Mouse (Mus musculus) brown adipose tissue, adult 24 weeks (tissue): Measurements from ENCODE around the gene Trnau1ap. TPM values are rescaled to one million over a fixed set of nuclear protein-coding genes. Genes with fewer than 3 reads are reported as not detected.

Experiments
- H3K27ac ChIP-seq: fragments of 200-500 bp; replicated peaks from 2 replicates; pipeline ENCODE4 v1.5.1; 2012; ENCODE audit warnings: low read depth, mild to moderate bottlenecking, low read length
- H3K4me1 ChIP-seq: fragments of 200-500 bp; 2 replicates; pipeline ENCODE4 v1.6.1; 2012; ENCODE audit warnings: low read length, mixed read lengths; ENCODE audit not compliant: control insufficient read depth, insufficient read depth, insufficient read length
- H3K4me3 ChIP-seq: fragments of 200-500 bp; 2 replicates; pipeline ENCODE4 v1.5.1; 2012; ENCODE audit warnings: low read depth, mild to moderate bottlenecking, low read length, moderate library complexity; ENCODE audit not compliant: insufficient read depth
- polyA plus RNA-seq: library from polyadenylated mRNA; stranded (reverse); fragments of >200 nt; gene quantifications from 2 replicates; pipeline ENCODE4 v1.2.4, GENCODE M21; 2012; ENCODE audit not compliant: missing spikeins, insufficient read depth, insufficient read length

Gene Trnau1ap
- polyA plus RNA-seq: 35.1 and 36.5 TPM in 2 replicates

DNA sequence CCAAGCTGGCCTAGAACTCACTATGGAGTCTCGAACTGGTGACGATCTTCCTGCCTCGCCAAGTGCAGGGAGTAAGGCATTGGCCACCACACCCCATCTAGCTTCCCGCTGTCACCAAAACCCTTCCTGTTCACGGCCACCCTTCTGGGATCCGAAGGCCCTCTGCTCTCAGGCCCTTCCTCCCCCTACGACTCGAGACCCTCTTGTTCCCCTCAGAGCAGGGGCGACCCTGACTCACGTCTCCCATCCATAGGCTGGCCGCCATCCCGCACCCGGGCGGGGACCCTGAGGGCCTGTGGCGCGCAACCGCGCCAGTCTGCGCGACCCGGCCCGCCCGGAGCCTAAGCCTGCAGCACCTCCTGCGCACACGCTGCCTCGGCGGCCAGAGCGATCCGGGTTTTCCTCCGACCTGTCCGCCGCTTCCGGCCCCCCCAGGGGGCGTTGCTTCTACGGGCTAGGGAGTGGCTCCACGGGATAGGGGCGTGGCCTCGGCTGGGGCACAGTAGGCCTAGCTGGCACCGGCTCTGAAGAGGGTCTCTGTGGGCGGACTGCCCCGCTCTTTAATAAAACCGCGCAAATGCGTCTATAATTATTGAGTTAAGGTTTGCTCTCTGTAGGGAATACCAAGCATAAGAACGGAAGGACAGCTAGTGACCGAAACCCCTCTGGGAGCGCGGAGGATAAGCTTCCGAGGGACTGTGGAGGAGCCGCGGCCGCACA lies at the start of gene Trnau1ap:
TSS of gene Trnau1ap (minus strand) at position 424 of the 720 bp plus-strand sequence.
- Histone ChIP-seq H3K4me1 (peaks cover 4% of the 10 kb centered on the region; the same call in 1 of the 2 replicates), H3K4me3 (peak within 1 kb of the TSS; percentile 69), H3K27ac (peak within 1 kb of the TSS; percentile 84)

DNA sequence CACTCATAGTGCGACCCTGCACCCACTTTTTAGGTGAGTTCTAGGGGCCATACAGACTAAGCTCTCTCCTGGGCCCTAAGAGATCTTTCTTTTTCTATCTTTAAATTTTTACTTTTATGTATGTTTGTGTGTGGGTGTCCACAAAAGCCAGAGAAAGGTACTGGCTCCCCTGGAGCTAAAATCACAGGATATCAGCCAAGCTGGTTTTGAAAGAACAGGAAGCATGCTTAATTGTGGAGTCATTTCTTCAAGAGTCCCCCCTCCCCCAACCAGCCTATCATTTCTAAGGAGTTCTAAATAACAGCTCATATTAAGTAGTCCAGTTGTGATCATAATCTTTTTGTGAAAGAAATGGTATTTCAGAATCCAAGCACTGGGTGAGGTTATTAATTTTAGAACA lies 44.5 kb upstream of the Trnau1ap start:
- no peaks in the 10 kb centered on the region for H3K4me1 ChIP-seq
- H3K4me3 ChIP-seq: no peak overlapping the region
- no peak overlapping the region for H3K27ac ChIP-seq

DNA sequence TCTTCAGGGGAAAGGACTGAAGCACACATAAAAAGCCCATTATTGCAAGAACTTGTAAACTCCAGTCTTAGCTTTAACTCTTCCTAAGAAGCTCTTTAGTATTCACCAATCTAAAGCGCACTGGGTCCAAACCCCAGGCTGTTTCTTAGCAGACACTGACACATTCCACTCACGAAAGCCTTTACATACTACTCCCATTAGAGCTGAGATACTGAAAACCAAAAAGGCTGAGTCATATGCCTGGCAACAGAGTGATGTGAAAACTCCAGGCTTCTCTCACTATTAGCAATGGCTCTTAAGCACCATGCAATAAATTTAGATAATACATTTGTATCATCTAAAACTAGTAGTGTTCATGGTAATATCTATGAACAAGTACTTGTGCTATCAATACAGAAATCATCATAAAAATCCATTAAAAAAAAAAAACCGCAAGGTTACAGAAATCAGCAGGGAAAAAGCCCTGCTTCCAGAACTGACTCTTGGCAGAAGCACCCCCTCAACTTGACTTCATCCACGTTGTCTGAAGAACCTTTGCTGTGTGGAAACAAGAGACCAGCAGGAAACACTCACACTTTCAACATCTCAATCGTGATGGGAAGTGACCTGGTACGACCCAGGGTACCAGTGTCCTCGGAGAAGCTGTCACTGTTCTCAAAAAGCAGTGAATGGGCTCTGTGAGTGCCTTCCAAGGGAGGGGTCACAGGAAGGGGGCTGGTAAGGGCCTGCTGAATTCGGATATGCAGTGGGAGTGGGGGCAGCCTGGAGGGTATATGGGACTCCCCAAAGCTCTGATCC lies 40.8 kb upstream of the Trnau1ap start:
- Histone ChIP-seq H3K4me1 (no peaks in the 10 kb centered on the region), H3K27ac (no peak overlapping the region), H3K4me3 (no peak overlapping the region)

DNA sequence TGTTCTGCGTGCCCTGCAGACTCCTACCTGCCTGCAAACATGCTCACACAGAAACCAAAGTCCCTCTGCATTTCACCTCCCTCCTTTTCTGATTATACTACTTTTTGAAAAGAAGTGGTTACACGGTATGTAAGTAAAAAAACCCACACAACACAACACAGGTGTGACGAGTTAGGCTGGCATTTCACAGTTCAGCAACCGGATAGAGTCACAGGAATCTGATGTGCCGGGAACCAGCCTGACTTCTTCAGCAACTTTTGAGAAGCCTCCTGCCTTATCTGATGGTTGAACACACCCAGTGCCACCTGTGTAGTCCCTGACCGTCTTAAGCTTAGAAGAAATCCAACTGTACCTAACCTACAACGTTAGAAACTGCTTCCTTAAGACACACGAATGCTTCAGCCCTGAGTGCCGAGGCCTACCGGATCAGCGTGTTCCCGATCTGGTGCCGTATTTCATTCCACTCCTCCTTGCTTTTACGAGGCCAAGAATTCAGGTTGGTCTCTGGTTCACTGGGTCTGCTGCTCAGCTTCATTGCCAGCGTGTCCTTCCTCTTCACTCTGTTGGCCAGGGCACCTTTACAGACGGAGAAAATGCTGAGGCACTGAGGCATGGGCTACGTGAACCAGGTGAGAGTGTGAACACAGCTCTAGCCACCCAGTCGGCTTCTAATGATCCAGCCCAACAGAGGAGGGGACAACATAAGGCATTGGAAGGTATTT lies 38.3 kb upstream of the Trnau1ap start:
- Histone ChIP-seq H3K27ac (no peak overlapping the region), H3K4me1 (no peaks in the 10 kb centered on the region), H3K4me3 (no peak overlapping the region)

DNA sequence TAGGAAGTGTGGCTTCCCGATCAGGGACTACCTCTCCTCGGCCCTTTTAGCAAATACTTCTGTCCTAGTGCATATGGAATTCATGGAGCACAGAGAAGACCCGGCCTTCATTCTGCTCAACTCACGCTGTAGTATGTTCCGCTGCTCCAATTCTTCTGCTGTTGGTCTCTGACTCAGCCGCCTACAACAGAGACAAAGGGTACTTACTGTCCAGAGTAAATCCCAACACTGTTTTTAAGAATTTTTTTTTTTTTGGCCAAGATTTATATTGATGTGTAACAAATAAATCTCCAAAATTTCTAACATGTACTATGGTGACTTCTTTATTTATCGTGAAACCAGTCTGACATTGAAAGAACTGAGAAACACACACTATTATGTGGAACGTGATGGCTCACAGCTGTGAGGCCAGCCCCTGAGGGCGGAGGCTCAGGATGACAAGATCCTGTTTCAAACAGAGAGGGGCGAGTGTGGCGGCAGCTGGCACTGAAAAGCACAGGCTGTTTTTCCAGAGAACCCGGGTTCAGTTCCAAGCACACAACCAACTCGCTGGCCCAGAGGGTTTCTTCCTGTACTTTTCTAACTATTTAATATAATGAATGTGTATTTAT lies 36.2 kb upstream of the Trnau1ap start:
- Histone ChIP-seq H3K27ac (no peak overlapping the region), H3K4me3 (no peak overlapping the region), H3K4me1 (no peaks in the 10 kb centered on the region)

DNA sequence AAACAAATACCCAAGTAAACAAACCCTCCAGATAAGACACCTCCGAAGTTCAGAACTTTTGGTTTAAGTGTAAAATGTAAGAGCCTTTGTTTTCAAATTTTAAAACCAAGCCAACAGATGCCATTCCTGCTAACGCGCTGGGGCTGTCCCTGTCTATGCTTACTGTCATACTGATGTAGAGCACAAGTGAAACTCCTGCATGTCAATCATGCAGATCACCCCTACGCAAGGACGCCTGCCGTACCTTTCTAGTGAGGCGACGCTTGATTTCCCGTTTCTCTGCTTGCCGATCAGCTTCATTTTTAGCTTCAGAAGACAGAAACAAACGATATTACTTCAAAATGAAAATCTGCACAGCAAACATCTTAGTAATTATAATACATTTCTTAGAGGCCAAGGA lies 34.1 kb upstream of the Trnau1ap start:
- Histone ChIP-seq H3K4me1 (no peaks in the 10 kb centered on the region), H3K4me3 (no peak overlapping the region), H3K27ac (no peak overlapping the region)

DNA sequence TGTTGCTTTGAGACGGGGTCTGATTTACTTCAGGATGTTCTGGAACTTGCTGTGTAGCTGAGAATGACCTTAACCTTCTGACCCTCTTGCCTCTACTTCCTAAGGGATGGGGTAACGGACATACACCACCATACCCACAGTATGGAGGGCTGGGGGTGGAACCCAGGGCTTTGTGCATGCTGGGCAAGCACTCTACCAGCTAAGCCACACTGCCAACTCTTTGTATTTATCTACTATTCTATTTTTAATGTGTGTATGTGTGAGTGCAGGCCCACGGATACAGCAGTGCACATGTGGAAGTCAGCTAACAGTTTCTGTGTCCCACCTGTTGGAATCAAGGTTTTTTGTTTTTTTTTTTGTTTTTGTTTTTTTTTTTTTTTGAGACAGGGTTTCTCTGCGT lies 30.2 kb upstream of the Trnau1ap start:
- Histone ChIP-seq H3K4me3 (no peak overlapping the region), H3K4me1 (no peaks in the 10 kb centered on the region), H3K27ac (no peak overlapping the region)

DNA sequence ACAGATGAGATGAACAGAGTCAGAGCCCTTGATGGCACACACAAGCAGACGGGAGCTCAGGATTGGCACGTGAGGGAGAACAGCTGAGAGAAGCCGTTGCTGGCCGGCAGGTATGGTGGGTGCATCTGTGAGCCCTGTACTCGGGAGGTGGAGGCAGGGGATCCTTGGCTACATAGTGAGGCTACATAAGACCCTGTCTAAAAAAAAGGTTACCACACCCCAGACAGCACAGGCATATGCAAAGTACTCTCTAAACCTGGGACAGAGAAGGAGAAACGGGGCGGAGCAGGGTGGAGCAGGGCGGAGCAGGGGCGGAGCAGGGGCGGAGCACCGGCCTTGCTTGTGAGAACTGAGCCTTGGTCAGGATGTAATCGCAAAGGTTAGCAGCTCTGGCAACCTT lies 26.8 kb upstream of the Trnau1ap start:
- Histone ChIP-seq H3K27ac (no peak overlapping the region), H3K4me1 (0 out of 2 replicates have a peak, but pooled peaks cover 2% of the 10 kb centered on the region), H3K4me3 (no peak overlapping the region)

DNA sequence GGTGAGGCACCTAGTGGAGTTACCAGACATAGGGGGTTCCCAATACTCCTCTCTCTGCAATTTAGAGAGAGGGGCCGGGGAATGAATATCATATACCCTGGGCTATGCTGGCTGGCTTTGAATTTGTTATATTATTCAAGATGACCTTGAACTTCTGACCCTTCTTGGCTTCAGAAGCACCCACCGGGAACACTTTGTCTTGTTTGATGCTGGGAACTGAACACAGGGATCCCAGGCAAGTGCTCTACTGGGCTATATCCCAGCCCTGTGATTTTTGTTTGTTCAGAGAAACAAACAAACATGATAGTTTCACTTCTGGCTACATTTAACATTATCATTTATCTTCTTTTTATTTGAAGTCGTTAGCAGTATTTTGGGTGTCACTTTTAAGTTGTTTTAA lies 26.1 kb upstream of the Trnau1ap start:
- Histone ChIP-seq H3K4me3 (no peak overlapping the region), H3K27ac (no peak overlapping the region), H3K4me1 (0 out of 2 replicates have a peak, but pooled peaks cover 2% of the 10 kb centered on the region)

DNA sequence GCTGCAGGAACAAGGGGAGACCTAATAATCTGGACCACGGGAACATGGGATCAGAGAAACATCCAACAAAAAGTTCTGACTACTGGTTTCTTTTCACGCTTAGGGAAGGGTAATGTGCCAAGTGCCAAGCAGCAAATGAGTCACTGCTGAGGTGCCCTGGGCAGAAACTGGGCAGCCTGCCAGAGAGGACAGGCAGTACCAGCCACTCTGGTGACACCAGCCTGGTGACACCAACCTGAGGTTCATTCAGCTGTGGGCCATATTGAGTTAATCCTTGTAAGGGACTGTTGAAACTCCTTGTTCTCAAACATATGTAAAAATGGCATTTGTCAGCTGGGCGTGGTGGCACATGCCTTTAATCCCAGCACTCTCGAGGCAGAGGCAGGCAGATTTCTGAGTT lies 25.2 kb upstream of the Trnau1ap start:
- Histone ChIP-seq H3K27ac (peak overlapping the region; percentile 83), H3K4me1 (0 out of 2 replicates have a peak, but pooled peaks cover 2% of the 10 kb centered on the region), H3K4me3 (no peak overlapping the region)

DNA sequence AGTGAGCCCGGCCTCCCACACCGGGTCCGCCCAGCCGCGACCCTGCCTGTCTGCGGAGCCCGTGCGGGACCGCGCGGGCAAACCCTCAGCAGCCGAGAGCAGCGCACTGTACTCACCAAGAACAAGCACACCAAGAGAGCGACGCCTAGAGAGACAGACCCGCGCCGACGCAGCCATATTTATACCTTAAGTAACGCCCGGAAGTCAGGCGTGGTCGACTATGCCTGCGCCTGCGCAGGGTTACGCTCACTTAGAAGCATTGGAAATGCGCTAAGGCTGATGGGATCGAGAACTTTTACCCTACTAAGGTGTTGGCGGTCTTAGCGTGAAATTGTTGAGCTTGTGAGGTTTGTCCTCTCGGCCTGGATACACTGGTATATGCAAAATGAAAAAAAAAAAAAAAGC lies 24.1 kb upstream of the Trnau1ap start, which contains the start of gene Rcc1:
TSS of gene Rcc1 (minus strand) at position 125 of the 405 bp plus-strand sequence.
- H3K4me1 ChIP-seq: 0 out of 2 replicates have a peak, but pooled peaks cover 2% of the 10 kb centered on the region
- H3K27ac ChIP-seq: peak within 1 kb of the TSS; percentile 85
- peak within 1 kb of the TSS; percentile 84 for H3K4me3 ChIP-seq

DNA sequence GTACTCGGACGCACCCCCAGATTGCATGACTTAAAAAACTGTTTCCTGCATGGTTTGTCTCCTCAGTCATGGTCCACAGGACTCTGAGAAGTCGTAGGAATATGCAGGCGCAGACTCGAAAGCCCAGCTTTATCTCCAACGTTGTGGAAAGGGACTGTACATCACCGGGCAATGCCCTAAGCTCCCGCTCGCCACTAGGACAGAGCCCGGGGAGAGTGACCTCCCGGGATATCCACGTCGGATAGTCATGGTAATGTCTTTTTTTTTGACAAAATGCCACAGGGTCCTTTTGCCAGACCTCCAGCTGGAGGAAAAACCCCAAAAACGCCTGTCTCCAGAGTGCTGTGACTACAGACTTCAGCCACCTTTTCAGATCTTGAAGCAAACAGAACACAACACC lies 23.4 kb upstream of the Trnau1ap start:
- Histone ChIP-seq H3K27ac (peak overlapping the region; percentile 85), H3K4me1 (0 out of 2 replicates have a peak, but pooled peaks cover 2% of the 10 kb centered on the region), H3K4me3 (peak overlapping the region; percentile 84)

DNA sequence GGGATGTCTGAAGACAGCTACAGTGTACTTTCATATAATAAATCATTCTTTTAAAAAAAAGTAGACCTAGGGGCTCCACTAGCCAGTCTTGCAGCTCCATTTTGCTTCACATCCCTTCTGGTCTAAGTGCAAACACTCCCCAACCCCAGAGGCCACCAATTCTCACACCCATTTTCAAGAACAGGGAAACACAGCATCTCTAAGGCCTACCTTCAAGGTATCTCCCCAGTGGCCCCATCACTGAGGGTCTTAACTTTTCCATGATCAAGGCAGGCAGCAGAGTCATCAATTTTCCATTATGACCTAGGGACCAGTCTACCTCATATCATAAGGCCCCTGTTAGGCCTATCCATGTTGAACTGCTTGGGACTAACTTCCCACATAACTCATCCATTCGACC lies 22.1 kb upstream of the Trnau1ap start:
- Histone ChIP-seq H3K27ac (no peak overlapping the region), H3K4me1 (0 out of 2 replicates have a peak, but pooled peaks cover 2% of the 10 kb centered on the region), H3K4me3 (no peak overlapping the region)

DNA sequence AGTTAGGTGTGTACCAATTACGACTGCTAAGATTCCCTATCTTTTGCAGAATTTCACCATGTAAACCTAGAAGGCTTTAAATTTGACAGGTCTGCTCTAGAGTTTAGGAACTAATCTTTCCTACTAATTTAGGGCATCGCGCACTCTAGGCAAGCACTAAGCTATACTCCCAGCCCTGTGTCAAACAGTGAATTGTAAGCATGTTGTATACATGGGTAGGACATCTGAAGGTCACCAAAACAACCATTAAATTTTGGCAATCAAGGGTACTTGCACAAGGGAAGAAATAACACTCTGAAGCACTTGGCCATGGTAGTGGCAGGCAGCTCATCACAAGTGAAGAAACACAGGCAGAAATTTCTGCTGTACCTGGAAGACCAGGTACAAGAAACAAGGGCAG lies 21.5 kb upstream of the Trnau1ap start:
- Histone ChIP-seq H3K4me3 (no peak overlapping the region), H3K4me1 (0 out of 2 replicates have a peak, but pooled peaks cover 2% of the 10 kb centered on the region), H3K27ac (no peak overlapping the region)
